Mouse (Mus musculus): ENCODE measurements around the gene Wdr45.

DNA sequence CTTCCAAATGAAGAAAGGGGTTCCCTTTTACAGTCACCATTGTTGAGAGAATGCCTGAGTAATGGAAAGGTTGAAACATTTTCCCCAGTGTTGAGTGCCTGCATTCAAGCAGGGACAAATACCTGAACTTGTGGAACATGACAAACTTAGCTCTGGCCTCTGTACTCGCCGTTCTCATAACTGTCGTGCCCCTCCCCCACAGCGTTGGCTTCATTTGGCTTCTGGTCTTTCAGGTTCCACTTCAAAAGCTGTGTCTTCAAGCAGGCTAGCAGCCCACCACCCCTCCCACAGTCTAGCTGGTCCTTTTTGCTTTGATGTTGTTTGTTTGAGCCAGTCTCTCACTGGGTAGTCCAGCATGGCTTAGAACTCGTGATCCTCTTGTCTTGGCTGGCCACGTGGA is 41.4 kb upstream of the Wdr45 start:
- no peak for TF ChIP-seq MAFK (IDR thresholded peaks at IDR 0.05; ENCODE audit: insufficient read depth, low read depth, low read length)
- TF ChIP-seq HCFC1 (IDR thresholded peaks at IDR 0.05; ENCODE audit: borderline replicate concordance, insufficient read depth, low read length): no peak

All from ES-E14 (cell line).